Mouse (Mus musculus): ENCODE data around the gene Zfand4.
"Not testable (repeated sequence)": the region's sequence is repeated elsewhere in the genome, so short reads cannot be mapped to it uniquely, and the experiment has no call there.

The Zfand4 gene

GRCm38 (mm10) chr6:116326641-116327040, 62.6 kb downstream of the Zfand4 start:
- no peak for DNase-seq

- DNase-seq = peak; percentile 63 to 76
Measured at GRCm38 (mm10) chr6:116331396-116331795, 67.4 kb downstream of the Zfand4 start.

DNA sequence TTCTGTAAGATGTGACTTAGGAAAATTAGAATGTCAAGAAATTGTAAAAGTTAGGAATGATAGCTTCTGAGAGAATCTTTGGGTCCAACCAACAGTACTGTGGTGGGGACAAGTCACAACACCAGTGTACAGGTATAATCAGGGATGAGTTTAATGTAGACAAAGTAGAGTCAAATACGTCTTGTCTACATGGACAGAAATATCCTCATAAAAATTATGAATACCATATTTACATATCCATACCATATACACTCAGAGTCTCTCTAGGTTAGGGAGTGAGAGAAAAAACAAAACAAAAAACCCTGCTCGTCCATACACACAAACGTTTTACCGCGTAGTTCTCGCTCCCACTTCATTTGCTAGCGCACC, 73.4 kb downstream of the Zfand4 start:
- DNase-seq = no peak

DNA sequence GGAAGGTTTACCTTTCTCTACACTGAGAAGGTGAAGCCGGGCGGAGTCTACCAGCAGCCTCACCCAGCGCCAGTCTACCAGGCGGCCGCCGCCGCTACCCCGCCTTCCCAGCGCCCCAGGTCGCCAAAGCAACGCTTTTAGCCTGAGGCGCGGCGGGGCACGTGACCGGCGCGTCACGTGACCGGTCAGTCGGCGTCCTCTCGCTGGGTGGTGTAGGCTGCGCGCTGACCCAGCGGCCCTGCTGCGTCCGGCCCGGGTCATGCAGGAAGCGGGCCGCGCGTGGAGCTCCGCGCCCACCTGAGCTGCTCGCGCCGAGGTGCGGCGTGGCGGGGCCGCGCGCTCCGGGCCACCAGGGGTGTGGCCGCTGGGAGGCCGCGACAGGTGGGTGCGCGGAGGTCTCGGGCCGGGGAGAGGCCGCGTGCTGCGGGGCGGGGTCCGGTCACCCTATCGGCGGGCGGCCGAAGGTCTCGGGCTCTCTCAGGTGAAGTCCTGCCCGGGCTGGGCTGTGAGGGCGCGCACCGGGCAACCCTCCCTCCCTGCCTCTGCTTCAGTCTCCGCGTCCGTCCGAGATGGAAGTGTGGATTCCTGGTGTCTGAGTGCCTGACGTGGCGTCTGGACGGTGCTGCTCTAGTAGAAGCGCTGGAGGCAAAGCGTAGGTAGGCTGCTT, 73.9 kb downstream of the Zfand4 start, which contains the start of gene March8:
Gene March8 (plus strand): TSS at position 190 of the 667 bp plus-strand sequence.
- DNase-seq = peak; percentile 94 to 95

- DNase-seq = no peak
Measured at GRCm38 (mm10) chr6:116338520-116338919, 74.5 kb downstream of the Zfand4 start.

- DNase-seq = no peak
Measured at GRCm38 (mm10) chr6:116339088-116339487, 75.1 kb downstream of the Zfand4 start.

- DNase-seq = no peak
Measured at GRCm38 (mm10) chr6:116340521-116340920, 76.5 kb downstream of the Zfand4 start.

DNA sequence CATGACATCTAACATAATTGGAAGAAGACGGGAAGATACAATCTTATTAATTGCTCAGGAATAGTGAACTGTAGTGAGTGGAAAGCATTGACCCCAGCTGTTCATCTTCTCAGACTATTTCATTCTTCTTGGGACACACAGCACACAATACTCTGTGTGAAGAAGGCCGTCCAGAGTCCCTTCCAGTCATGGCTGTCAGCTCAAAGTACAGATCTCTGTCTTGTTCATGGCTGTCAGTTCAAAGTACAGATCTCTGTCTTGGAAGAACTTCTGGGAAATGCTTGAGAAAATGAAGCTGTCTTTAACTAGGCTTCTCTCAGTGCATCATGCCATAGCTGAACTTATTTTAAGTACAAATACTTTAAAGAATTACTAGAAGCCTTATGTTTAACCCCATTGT, 83.9 kb downstream of the Zfand4 start:
- no peak for DNase-seq

DNA sequence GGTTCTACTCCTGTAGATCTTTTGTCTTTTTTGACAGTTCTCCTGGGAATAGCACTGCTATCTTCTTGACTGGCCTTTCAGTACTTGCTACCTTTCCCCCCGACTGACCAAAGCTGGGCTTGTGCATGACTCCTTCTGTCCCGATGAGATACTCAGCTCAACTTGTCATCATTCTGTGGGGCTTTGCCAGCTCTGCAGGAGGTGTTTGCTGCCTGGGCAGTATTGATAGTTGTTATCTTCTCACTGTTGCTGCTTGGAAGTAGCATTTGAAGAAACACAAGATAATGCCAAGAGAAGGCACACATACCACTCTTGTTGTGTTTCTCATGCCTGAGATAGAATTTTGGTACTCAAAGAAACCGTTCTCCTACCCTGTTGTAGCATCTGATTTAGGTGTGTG, 86.0 kb downstream of the Zfand4 start:
- DNase-seq = no peak

DNA sequence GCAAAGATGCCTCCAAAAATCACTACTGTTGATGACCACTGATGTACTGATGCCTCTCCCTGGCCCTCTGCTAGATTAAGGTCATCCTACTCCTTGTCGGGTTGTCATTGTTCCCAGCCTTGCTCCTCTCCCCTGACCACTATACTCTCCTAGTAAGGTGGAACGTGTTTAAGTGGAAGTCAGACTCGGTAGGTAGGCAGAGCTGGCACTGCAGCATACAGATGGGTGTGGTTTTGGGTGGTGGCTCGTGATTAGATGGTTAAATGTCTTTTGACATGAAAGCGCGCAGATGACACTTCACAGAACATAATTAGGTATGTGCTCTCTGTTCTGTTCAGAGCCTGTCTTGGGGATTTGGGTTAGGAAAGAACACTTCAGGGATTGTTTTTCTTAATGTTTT, 86.6 kb downstream of the Zfand4 start:
- no peak for DNase-seq

DNA sequence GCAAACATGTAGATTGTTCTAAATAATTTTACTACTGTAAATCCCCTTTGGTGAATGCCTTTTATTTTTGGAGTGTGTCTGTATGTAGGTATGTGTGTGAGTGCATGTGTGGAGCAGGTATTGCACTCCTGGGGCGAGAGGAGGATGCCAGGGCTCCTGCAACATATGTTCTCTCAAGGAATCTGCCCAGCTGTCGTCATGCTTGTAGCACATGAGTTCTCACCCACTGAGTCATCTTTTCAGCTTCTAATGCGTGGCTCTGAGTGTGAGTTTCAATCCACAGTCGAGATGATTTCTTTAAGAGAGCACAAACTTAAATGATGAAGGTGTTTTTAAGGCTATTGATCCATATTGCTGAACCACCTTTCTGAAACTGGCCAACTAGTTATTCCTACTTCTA, 87.5 kb downstream of the Zfand4 start:
- DNase-seq = no peak

GRCm38 (mm10) chr6:116353428-116353827, 89.4 kb downstream of the Zfand4 start:
- no peak for DNase-seq

DNA sequence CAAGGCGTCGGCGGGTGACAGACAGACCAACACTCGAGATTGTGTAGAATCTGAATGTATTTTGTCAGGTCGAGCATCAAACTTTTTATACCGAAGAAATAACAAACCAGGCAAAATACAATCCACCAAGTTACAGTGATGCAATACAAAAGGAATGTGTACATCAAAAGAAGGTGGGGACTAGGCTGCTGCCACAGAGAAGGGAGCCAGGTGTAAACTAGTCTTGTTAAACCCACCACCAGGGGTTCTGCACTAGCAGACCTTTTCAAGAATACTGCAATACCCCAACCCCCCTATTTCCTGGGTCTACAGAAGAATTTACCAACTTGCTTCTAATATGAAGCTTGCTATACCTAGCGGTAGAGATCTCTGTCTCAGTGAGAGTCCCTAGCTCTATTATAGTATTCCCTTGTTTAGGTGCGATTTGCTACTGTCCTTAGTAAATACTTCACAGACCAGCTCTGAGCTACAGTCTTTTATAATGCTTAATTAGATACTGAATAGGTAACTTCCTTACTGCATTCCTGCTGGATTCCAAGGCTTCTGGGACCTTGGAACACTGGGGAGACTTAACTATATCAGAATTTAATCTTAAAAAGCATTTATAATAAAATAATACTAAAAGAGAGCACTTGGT, 92.4 kb downstream of the Zfand4 start:
- DNase-seq = not testable (repeated sequence)

DNA sequence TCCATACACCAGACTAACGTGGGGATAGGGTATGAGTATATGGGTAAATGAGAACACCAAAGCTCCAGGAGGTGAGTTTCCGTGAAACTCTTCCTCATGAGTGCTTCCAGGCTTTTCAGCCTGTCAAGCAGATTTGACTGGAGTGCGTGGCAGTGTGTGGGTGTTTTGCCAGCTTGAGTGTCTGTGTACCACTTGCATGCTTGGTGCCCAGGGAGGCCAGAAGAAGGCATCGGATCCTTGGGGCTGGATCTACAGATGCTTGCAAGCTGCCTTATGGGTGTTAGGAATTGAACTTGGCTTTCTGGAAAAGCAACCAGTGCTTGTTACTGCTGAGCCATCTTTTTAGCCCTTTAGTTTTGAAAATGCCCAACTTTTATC, 92.9 kb downstream of the Zfand4 start:
- peak; percentile 55 to 59 for DNase-seq

- no peak for DNase-seq
Measured at GRCm38 (mm10) chr6:116358056-116358455, 94.0 kb downstream of the Zfand4 start.

GRCm38 (mm10) chr6:116359256-116359655, 95.2 kb downstream of the Zfand4 start:
- no peak for DNase-seq

GRCm38 (mm10) chr6:116361463-116361862, 97.4 kb downstream of the Zfand4 start:
- DNase-seq = no peak

GRCm38 (mm10) chr6:116361993-116362392, 98.0 kb downstream of the Zfand4 start:
- DNase-seq = no peak

- DNase-seq = no peak
Measured at GRCm38 (mm10) chr6:116367971-116368370, 103.9 kb downstream of the Zfand4 start.

DNA sequence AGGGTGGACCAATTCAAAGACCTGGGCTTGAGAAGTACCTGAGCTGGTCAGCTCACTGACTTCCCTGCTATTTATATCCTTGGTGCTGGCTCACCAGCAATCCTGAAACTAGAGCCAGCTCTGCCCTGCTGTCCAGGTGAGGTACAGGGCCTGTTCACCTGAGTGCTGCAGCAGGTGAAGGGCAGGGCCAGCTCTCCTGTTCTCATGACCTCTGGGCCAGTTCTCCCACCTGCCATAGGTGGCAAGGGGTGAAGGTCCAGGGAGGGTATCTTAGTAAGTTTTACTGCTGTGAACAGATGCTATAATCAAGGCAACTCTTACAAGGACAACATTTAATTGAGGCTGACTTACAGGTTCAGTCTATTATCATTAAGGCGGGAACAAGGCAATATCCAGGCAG, 105.8 kb downstream of the Zfand4 start:
- DNase-seq = no peak

DNA sequence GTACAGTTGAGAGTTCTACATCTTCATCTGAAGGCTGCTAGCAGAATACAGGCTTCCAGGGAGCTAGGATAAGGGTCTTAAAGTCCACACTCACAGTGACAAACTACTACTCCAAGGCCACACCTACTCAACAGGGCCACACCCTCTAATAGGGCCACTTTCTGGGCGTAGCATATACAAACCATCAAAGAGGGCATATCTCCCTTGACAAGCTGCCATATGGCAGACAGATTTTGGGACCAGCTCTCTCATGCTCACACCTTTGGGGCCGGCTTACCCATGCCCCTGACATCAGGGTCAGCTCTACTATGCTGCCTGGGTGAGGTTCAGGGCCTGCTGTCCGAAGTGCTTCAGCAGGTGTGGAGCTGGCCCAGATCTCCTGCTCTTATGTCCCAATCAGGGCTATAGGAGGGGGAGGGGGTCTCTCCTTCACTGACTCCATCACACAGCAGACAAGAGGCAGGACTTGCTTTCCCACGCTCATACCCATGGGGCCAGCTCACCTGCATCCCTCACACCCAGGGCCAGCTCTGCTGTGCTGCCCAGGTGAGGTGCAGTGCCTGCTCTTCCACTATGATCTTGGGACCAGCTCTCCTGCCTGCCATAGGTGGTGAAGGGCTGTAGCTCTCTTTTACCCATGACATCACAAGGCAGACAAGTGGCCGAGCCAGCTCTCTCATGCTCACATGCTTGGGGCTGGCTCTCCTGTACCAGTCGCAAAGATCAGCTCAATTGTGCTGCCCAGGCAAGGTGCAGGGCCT, 106.4 kb downstream of the Zfand4 start:
- no peak for DNase-seq

- DNase-seq = no peak
Measured at GRCm38 (mm10) chr6:116371500-116371899, 107.5 kb downstream of the Zfand4 start.

GRCm38 (mm10) chr6:116374136-116374535, 110.1 kb downstream of the Zfand4 start:
- DNase-seq = no peak

- no peak for DNase-seq
Measured at GRCm38 (mm10) chr6:116374618-116375017, 110.6 kb downstream of the Zfand4 start.

Measured in cerebellum, postnatal 10 days (tissue).